Mouse (Mus musculus): ENCODE measurements around the gene Prph.
A peak's percentile ranks its signal among the peaks of the same experiment; 100 is the strongest.

Gene Prph

GRCm38 (mm10) chr15:99055040-99055439 lies at the start of gene Prph:
TSS of gene Prph (plus strand) at chr15:99055174.
- no peak for DNase-seq (ENCODE audit: low spot score)

DNA sequence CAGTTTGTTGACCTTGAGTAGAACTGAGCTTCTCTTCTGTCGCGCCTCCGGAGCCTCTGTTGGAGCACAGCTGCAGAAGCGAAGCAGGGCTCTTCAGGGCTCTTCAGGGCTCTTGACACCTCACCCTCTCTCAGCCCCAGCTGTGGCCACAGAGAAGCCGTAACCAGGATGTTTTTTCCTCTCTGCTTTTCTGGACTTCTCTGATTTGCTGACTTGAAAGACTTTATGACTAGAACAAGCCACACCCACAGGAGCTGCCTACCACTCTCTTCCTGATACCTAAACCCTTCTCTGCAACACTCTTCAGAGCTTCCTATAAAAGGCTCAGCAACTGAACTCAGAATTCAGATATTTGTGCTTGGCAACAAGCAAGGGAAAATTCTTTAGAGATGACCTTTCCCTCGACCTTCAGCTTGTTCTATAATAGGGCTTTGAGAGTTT lies 46.2 kb upstream of the Prph start:
- no peak for DNase-seq (ENCODE audit: low spot score)

GRCm38 (mm10) chr15:99010896-99011295 lies 44.1 kb upstream of the Prph start:
- DNase-seq (ENCODE audit: low spot score), result no peak

- DNase-seq (ENCODE audit: low spot score), result no peak
Observed at GRCm38 (mm10) chr15:99011946-99012345, 43.0 kb upstream of the Prph start.

GRCm38 (mm10) chr15:99014496-99015030 lies 40.4 kb upstream of the Prph start:
- no peak for DNase-seq (ENCODE audit: low spot score)

GRCm38 (mm10) chr15:99017355-99017761 lies 37.6 kb upstream of the Prph start:
- DNase-seq (ENCODE audit: low spot score), result no peak

GRCm38 (mm10) chr15:99017986-99018385 lies 37.0 kb upstream of the Prph start:
- no peak for DNase-seq (ENCODE audit: low spot score)

- no peak for DNase-seq (ENCODE audit: low spot score)
Observed at GRCm38 (mm10) chr15:99018630-99019029, 36.3 kb upstream of the Prph start.

DNA sequence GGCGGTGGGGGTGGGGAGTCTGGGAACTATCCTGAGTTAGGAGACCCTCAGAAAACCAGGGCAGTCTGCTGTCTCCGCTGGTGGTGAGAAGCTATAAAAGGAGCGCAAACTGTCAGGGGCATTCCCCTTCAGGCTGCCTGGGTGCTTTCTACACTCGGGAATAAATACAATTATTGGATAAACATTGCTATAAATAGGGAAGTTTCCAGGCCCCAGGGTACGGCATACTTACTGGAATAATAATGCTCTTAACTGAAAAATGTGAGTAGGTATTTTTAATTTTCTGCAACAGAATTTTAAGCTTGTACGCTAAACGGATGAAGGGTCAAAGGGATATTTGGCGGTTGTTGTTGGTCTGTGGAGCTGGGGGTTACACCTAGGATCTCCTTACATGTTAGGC lies 35.5 kb upstream of the Prph start:
- no peak for DNase-seq (ENCODE audit: low spot score)

DNA sequence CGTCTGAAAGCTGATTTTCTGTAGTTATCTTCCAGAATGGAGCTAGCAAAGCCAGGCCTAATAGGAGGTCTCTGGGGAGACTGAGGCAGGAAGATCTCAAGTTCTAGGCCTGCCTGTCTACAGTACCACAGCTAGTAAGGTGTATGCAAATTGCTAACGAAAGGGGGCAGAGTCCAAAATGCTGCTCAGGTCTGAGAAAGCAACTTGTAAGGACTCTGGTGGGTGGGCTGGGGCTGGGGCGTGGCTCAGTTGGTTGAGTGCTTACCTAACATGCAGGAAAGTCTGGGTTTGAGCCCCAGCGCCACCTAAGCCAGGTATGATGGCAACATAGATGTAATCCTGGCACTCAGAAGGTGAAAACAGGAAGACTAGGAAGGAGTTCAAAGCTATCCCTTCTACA lies 34.8 kb upstream of the Prph start:
- no peak for DNase-seq (ENCODE audit: low spot score)

GRCm38 (mm10) chr15:99021255-99021654 lies 33.7 kb upstream of the Prph start:
- no peak for DNase-seq (ENCODE audit: low spot score)

DNA sequence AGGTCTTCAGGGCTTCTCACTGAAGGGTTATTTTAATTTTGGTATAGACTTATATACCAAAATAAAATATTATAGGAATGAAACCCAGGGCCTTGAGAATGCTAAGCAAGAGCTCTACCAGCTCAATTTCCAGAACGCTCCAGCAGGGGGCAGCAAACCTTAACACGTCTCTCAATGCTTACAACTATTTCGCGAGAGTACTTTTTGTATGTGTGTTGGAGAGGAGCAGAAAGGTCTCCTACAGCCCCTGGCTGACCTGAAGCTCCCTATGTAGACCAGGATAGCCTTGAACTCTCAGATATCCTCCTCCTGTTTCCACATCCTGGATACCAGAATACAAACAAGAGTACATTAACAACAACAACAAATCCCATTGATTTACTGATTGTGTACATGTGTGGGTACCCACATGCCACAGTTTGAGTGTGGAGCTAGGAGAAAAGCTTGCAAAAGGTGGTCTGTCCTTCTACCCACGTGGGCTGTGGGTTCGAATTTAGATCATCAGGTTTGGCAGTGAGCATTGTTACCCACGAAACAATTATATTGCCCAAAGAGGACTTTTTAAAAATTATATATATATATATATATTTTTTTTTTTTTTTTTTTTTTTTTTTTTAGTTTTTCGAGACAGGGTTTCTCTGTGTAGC lies 30.2 kb upstream of the Prph start:
- DNase-seq (ENCODE audit: low spot score), result peak; percentile 77

GRCm38 (mm10) chr15:99025414-99025813 lies 29.6 kb upstream of the Prph start:
- no peak for DNase-seq (ENCODE audit: low spot score)

GRCm38 (mm10) chr15:99026259-99026658 lies 28.7 kb upstream of the Prph start:
- DNase-seq (ENCODE audit: low spot score), result no peak

GRCm38 (mm10) chr15:99027116-99027515 lies 27.9 kb upstream of the Prph start:
- DNase-seq (ENCODE audit: low spot score), result no peak

DNA sequence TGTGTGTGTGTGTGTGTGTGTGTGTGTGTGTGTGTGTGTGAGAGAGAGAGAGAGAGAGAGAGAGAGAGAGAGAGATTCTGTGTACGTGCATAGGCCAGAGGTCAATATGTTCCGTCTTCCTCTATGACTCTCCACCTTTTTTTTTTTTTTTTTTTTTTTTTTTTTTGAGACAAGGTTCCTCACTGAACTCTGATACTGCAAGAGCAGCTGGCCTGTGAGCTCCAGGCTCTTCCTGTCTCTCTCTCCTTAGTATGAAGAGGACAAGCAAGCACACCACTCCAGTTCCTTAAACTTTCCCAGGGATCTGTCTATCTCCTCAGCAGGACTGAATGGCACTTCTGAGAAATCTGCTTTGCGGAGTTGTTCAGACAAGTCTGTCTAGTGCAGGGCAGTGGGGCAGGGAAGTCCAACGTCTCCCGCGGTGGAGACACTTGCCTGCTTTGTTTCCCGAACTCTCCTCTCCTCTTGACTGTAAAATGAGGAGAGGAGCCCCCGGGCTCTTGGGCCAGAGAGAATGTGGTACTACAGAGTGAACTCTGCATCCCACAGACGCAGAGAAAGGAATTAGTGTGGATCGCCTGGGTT lies 26.0 kb upstream of the Prph start:
- DNase-seq (ENCODE audit: low spot score), result no peak

- DNase-seq (ENCODE audit: low spot score), result peak; percentile 92
Observed at GRCm38 (mm10) chr15:99029619-99030584, 25.1 kb upstream of the Prph start, which contains the start of gene Tuba1c. TSS of gene Tuba1c (plus strand) at chr15:99029891.

- DNase-seq (ENCODE audit: low spot score), result peak; percentile 63
Observed at GRCm38 (mm10) chr15:99030585-99031387, 24.2 kb upstream of the Prph start.

GRCm38 (mm10) chr15:99031388-99031675 lies 23.6 kb upstream of the Prph start:
- DNase-seq (ENCODE audit: low spot score), result no peak

DNA sequence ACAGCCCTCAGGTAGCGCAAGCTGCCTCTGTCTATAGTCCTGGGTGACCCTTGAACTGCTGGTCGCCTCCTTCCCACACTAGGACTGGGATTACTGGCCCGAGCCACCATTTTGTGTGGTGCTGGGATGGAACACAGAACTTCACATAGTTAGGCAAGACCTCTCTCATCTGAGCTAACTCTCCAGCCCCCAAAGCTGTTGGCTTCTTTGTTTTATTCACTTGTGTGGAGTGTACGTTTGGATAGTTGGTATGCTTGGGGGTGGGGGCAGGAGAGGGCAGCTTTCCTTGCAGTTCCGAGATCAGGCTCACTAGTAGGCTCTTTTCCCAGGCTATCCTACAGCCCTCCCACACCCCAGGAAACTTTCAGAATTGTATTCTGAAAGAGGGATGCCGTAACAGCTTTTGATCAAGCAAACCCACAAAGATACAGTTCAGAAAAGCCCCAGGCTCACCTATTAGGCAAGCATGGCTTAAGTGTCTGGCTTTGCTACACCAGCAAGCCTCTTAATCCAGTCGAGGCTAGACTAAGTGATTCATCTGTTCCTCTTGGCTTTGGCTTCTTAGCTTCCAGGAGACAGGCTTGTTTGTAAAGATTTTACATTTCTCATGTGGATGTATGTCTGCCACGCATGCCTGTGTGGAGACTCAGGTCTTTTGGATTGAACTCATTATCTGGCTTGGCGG lies 22.8 kb upstream of the Prph start:
- DNase-seq (ENCODE audit: low spot score), result no peak

DNA sequence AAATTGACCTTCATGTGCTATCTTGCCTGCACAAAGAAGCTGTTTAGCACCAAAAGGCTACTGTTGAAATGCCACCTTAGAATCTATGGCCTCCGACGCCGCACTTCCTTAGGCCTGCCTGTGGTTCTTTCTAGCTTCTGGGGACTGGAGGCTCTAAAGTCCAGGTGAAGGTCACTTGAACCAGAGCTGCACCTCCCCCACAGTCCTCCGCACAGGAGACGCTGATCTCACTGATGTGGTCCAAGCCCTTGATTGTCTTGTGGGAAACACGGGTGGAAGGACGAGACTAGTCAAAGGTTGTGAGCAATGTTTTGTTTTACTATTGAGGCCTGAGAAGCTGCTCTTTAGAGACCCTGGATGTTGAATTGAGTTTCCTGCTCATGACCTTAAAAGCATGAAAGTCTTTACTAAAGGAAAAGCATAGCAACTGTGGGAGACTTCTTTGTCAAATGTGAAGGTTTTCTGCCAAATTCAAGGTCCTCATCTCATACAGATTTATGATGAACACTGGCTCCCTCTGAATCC lies 22.2 kb upstream of the Prph start:
- DNase-seq (ENCODE audit: low spot score), result no peak
